Mouse (Mus musculus) erythroblast, embryonic 14.5 days (primary cell): ENCODE measurements around the gene Ptpre.

ENCODE experiments used
- GATA1 ChIP-seq: IDR thresholded peaks from 2 replicates; pipeline ENCODE4 v1.6.1; 2012; ENCODE audit warnings: low read length, inconsistent platforms, mixed read lengths
- TAL1 ChIP-seq: IDR thresholded peaks from 3 replicates; pipeline ENCODE4 v1.6.1; 2012; ENCODE audit warnings: low read length, inconsistent platforms, mixed read lengths

DNA sequence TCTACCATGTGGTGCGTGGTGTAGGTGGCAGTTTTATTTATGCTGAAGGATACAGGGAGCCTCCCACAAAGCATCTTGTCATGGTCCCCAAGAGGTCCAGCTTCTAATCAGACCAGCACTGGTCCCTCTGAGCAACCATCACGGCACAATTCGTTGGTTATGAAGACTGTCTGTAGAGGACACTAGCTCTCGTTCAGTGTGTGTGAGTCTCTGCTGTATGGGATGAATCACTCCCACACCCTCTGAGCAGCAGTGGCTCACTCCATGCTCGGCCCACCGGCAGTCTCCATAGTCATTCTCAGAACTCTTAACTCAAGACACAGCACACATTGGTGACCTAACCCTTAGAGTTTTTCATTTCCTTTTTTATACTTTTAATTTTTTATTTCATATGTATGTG is 117.0 kb downstream of the Ptpre start:
- TF ChIP-seq GATA1 (no peak), TAL1 (no peak)
